Mouse (Mus musculus) liver, postnatal 0 days (tissue): ENCODE results near the gene Dgcr8.

Experiments used
- CTCF ChIP-seq: sonication (generic); IDR thresholded peaks from 2 replicates; pipeline ENCODE4 v1.5.1; 2016; ENCODE audit warnings: antibody characterized with exemption, low read depth
- EP300 ChIP-seq: IDR thresholded peaks from 2 replicates; pipeline ENCODE4 v1.6.1; 2016; ENCODE audit warnings: antibody characterized with exemption, low read depth, mild to moderate bottlenecking

DNA sequence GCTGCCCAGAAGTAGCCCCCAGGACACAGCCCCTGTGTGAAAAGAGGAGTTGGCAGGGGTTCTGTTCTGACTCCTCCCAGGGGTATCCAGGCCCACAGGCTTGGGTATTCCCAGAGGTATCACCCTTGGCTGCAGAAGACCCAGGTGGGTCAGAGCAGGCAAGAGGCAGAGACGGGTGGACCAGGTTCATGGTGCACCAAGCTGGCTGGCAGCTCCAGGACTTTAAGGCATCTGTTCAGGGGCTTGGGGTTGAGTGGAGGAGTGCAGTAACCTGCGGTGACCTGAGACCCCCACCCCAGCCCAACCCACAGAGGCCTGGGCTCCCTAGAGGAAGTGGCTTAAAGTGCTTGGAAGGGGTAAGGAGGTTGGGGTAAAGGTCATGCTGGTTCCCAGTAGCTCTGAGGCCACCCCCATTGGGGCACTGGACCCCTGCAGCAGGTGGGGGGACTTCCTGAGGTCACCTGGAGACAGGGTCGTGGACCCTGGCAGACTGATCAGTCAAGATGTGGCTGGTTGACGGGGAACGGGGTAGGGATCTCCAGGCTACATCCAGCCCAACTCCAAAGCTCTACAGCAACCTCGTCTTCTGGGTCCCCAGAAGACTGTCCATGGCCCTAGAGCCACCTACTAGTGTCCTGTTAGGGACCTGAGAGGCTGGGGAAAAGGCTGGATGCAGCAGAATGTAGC lies 68.0 kb downstream of the Dgcr8 start:
- TF ChIP-seq EP300: no peak
- TF ChIP-seq CTCF: no peak
